Mouse (Mus musculus): ENCODE results near the gene Asdurf. TPM values are rescaled to one million over a fixed set of nuclear protein-coding genes. Genes with fewer than 3 reads are reported as not detected.
A peak's percentile ranks its signal among the peaks of the same experiment; 100 is the strongest.
"Not testable (repeated sequence)": the region's sequence is repeated elsewhere in the genome, so short reads cannot be mapped to it uniquely, and the experiment has no call there.

The Asdurf gene
- not detected in 2 replicates for polyA plus RNA-seq (2011; ENCODE audit: insufficient read depth, insufficient read length, low replicate concordance, missing spikeins)

GRCm38 (mm10) chr1:53352327-53353261 lies at the start of gene Asdurf, which contains the start of the genes Gm28551 and Asnsd1:
Gene Asdurf, minus strand, starts transcription at chr1:53352619.
Gene Gm28551, minus strand, starts transcription at chr1:53352667.
Gene Asnsd1, minus strand, starts transcription at chr1:53352752.
- Histone ChIP-seq H3K4me3 (replicated peaks; ENCODE audit: control insufficient read depth, low read depth, low read length) (peak within 1 kb of the TSS; percentile 75), H3K4me1 (ENCODE audit: control insufficient read depth, insufficient read depth, low read length) (no peaks in the 10 kb centered on the region; the same call in 1 of the 2 replicates), H3K27ac (ENCODE audit: control insufficient read depth, insufficient read depth, low read depth, low read length, poor library complexity) (peak within 1 kb of the TSS; percentile 89)
- WGBS: under 1% methylated on average over 44 of the region's 44 CpGs
- TF ChIP-seq CTCF (IDR thresholded peaks at IDR 0.05; ENCODE audit: control insufficient read depth, insufficient read depth, low read length) (no peak), POLR2A (IDR thresholded peaks at IDR 0.05; ENCODE audit: borderline replicate concordance, control insufficient read depth, low read depth, low read length) (peak; percentile 82; the same call in 1 of the 2 replicates)

DNA sequence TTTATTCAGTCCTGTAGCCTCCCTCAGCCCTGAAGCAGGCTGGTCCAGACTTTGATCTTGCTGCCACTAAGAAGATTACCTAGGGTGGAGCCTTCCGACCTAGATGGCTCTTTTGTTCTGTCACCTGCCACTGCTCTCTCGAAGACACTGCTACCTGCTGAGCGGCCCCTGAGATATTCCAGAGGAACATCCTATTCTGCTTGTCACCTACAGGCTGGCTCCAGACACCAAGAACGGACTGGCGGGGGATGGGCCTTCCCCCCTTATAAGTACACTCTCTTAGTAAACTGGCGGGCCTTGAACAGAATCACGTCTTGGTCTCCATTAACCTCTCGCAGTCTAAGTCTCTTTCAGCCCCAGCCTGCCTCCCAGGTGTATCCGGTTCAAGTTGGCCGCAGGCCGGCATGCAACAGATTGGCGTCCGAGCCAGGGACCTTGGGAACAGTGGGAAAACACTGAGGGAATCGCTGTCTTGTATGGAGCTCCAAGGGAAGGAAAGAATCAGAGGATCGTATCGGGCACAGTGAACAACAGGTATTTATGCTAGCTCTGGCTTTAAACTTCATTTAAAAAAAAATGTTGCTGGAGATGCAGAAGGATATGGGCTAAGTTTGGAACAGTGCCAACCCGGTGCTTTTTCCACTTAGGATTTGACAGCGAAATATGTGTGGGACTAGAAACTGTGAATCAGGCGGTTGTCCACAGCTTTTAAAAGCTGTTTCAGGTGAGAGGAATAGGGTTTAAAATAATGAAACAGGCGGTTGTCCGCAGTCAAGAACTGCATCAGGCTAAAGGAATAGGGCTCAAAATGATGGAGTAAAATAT lies 41.7 kb upstream of the Asdurf start:
- H3K4me3 ChIP-seq (replicated peaks; ENCODE audit: control insufficient read depth, low read depth, low read length); H3K27ac ChIP-seq (ENCODE audit: control insufficient read depth, insufficient read depth, low read depth, low read length, poor library complexity); H3K4me1 ChIP-seq (ENCODE audit: control insufficient read depth, insufficient read depth, low read length): not testable (repeated sequence)
- 61% methylated on average over 21 of the region's 21 CpGs for WGBS

- 84% methylated on average over 14 of the region's 14 CpGs for WGBS
- H3K4me1 ChIP-seq (ENCODE audit: control insufficient read depth, insufficient read depth, low read length): no peaks in the 10 kb centered on the region
- no peak for TF ChIP-seq CTCF (IDR thresholded peaks at IDR 0.05; ENCODE audit: control insufficient read depth, insufficient read depth, low read length)
- no peak for TF ChIP-seq POLR2A (IDR thresholded peaks at IDR 0.05; ENCODE audit: borderline replicate concordance, control insufficient read depth, low read depth, low read length)
- H3K4me3 ChIP-seq (replicated peaks; ENCODE audit: control insufficient read depth, low read depth, low read length): no peak overlapping the region
- no peak overlapping the region for H3K27ac ChIP-seq (ENCODE audit: control insufficient read depth, insufficient read depth, low read depth, low read length, poor library complexity)
Observed at GRCm38 (mm10) chr1:53388762-53389161, 36.3 kb upstream of the Asdurf start.

DNA sequence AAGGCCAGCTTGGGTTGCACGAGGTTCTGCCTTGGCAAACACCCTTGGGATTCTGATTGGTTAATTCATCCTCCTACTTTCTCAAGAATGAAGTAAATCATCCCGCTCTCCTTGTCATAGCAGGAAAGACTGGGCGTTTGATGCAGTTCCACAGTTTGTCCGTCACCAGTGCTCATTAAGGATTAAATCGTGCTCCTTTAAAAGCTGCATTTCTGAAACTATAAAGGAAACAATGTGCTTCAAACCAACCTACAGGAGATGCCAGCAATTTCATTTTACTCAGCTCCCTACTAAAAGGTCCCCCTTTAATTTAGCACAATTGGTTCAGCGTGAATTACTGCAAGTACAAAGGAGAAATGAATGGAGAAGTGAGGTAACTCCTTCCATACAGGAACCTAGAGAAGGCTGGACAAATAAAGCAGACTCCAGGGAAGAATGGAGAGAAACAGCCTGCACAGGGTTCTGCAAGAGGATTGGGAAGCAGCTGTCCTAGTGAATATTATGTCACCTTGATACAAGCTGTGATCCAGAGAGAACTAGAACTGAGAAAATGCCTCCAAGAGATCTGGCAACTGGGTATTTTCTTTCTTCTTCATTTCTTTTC lies 31.8 kb upstream of the Asdurf start:
- TF ChIP-seq CTCF (IDR thresholded peaks at IDR 0.05; ENCODE audit: control insufficient read depth, insufficient read depth, low read length): no peak
- no peak for TF ChIP-seq POLR2A (IDR thresholded peaks at IDR 0.05; ENCODE audit: borderline replicate concordance, control insufficient read depth, low read depth, low read length)
- H3K4me1 ChIP-seq (ENCODE audit: control insufficient read depth, insufficient read depth, low read length): no peaks in the 10 kb centered on the region
- 83% methylated on average over 6 of the region's 6 CpGs for WGBS
- H3K4me3 ChIP-seq (replicated peaks; ENCODE audit: control insufficient read depth, low read depth, low read length): no peak overlapping the region
- no peak overlapping the region for H3K27ac ChIP-seq (ENCODE audit: control insufficient read depth, insufficient read depth, low read depth, low read length, poor library complexity)

DNA sequence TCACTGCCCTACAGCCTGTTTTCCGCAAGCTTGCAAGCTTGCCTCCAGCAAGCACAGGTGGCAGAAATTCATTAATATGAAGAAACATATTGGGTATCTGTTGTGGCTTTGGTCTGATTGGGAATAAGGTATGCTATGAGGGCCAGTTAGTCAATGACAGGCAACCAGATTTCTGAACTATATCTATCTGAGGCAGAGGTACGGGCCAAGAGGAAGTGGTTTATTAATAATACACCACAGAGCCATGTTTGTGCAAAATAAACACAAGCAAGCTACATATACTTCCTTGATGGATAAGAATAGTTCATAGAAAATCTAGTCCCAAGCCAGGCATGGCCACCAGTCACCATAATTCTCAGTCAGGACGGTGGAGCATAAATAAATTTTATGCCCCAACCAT lies 25.3 kb upstream of the Asdurf start:
- 49% methylated on average over 3 of the region's 3 CpGs for WGBS
- TF ChIP-seq POLR2A (IDR thresholded peaks at IDR 0.05; ENCODE audit: borderline replicate concordance, control insufficient read depth, low read depth, low read length) (no peak), CTCF (IDR thresholded peaks at IDR 0.05; ENCODE audit: control insufficient read depth, insufficient read depth, low read length) (no peak)
- H3K4me3 ChIP-seq (replicated peaks; ENCODE audit: control insufficient read depth, low read depth, low read length): no peak overlapping the region
- no peaks in the 10 kb centered on the region for H3K4me1 ChIP-seq (ENCODE audit: control insufficient read depth, insufficient read depth, low read length)
- no peak overlapping the region for H3K27ac ChIP-seq (ENCODE audit: control insufficient read depth, insufficient read depth, low read depth, low read length, poor library complexity)

DNA sequence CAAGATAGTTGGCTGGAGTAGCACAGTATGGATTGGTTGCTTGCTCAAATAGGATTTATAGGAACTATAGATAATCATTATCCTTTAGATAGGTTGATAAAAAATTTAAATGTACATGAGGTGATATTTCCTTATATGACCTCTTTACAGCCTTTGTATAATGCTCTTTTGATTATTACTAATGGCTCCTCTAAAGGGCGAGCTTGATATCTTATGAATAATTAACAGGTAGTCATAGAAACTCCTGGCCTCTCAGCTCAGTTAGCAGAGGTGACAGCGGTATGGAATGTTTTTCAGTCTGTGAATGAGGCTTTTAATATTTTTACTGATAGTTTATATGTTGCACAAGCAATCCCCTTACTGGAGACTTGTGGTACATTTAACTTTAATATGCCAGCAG lies 23.5 kb upstream of the Asdurf start:
- not testable (repeated sequence) for H3K27ac ChIP-seq (ENCODE audit: control insufficient read depth, insufficient read depth, low read depth, low read length, poor library complexity); H3K4me1 ChIP-seq (ENCODE audit: control insufficient read depth, insufficient read depth, low read length); H3K4me3 ChIP-seq (replicated peaks; ENCODE audit: control insufficient read depth, low read depth, low read length)
- WGBS: 71% methylated on average over 2 of the region's 2 CpGs

GRCm38 (mm10) chr1:53358988-53359387 lies 6.6 kb upstream of the Asdurf start:
- TF ChIP-seq POLR2A (IDR thresholded peaks at IDR 0.05; ENCODE audit: borderline replicate concordance, control insufficient read depth, low read depth, low read length) (no peak), CTCF (IDR thresholded peaks at IDR 0.05; ENCODE audit: control insufficient read depth, insufficient read depth, low read length) (no peak)
- Histone ChIP-seq H3K4me3 (replicated peaks; ENCODE audit: control insufficient read depth, low read depth, low read length) (no peak overlapping the region), H3K27ac (ENCODE audit: control insufficient read depth, insufficient read depth, low read depth, low read length, poor library complexity) (no peak overlapping the region), H3K4me1 (ENCODE audit: control insufficient read depth, insufficient read depth, low read length) (no peaks in the 10 kb centered on the region)

- Histone ChIP-seq H3K4me3 (replicated peaks; ENCODE audit: control insufficient read depth, low read depth, low read length) (no peak overlapping the region), H3K27ac (ENCODE audit: control insufficient read depth, insufficient read depth, low read depth, low read length, poor library complexity) (no peak overlapping the region; the same call in 1 of the 2 replicates), H3K4me1 (ENCODE audit: control insufficient read depth, insufficient read depth, low read length) (no peaks in the 10 kb centered on the region)
- 65% methylated on average over 2 of the region's 2 CpGs for WGBS
- TF ChIP-seq CTCF (IDR thresholded peaks at IDR 0.05; ENCODE audit: control insufficient read depth, insufficient read depth, low read length): no peak
- TF ChIP-seq POLR2A (IDR thresholded peaks at IDR 0.05; ENCODE audit: borderline replicate concordance, control insufficient read depth, low read depth, low read length): no peak
Observed at GRCm38 (mm10) chr1:53341071-53341470, 11.3 kb downstream of the Asdurf start.

- 53% methylated on average over 2 of the region's 2 CpGs for WGBS
- H3K4me3 ChIP-seq (replicated peaks; ENCODE audit: control insufficient read depth, low read depth, low read length); H3K4me1 ChIP-seq (ENCODE audit: control insufficient read depth, insufficient read depth, low read length); H3K27ac ChIP-seq (ENCODE audit: control insufficient read depth, insufficient read depth, low read depth, low read length, poor library complexity): not testable (repeated sequence)
Observed at GRCm38 (mm10) chr1:53337403-53337802, 15.0 kb downstream of the Asdurf start.

All from bone marrow, adult 2 months (tissue).